ENCODE assay signal across 12 mouse cellular contexts in the genomic region with DNA sequence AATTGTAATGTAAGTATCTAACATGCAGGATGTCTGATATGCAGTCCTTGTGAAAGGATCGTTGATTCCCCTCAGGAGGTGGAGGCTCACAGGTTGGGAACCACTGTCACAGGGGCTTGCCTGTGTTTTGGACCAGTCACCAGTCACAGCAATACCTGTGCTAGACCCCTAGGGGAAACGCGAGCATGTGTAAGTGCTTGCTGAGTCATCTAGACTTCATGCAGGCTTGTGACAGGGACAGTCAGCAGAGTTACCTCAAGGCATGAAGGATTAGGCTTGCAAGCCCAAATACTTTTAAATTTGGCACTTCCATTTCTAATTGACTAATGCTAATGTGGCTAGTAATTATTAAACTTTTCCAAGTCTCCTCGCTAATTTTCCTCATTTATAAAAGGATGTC.
DNase-seq lines count a peak whose midpoint lies in the region; ATAC-seq and TF ChIP-seq lines count a peak whose summit lies in the region.
"Had no signal": no experiment of that assay in that cellular context is flagged by ENCODE, and none has a peak within 500 bp of the region (broad histone marks: within the 10 kb centered on the region; RNA-seq: fewer than 3 reads in every experiment).

No protein-coding gene starts in this region.

- TF ChIP-seq EP300 in lung, postnatal 0 days (IDR thresholded peaks at IDR 0.05), result no peak

- no peak for DNase-seq in lung, postnatal 0 days (ENCODE audit: low spot score)
- no peak for DNase-seq in lung, postnatal 10 days
- peak; percentile 64 for DNase-seq in ES-CJ7 (ENCODE audit: low read depth, low spot score)
- DNase-seq in c-Kit-positive CD71-positive TER-119-positive erythroid progenitor cells, embryonic 14.5 days (ENCODE audit: low spot score), result peak; percentile 37
- no peak for DNase-seq in kidney, postnatal 10 days
- DNase-seq in heart, postnatal 4 days, result no peak
- DNase-seq: adrenal gland, postnatal 10 days; kidney, postnatal 25 days had no signal

- H3K4me2 ChIP-seq in lung, postnatal 0 days (replicated peaks; ENCODE audit: low read depth, low read length), result no peak overlapping the region
- H3K4me2 ChIP-seq: heart, embryonic 13.5 days; hindbrain, embryonic 15.5 days; limb, embryonic 15.5 days had no signal

- no peak for ATAC-seq in lung, postnatal 0 days
- ATAC-seq in megakaryocyte progenitor cell, adult 5-6 weeks (replicated peaks; ENCODE audit: poor library complexity), result peak; percentile 77

- H3K36me3 ChIP-seq in lung, postnatal 0 days (ENCODE audit: insufficient read depth, low read length), result no peaks in the 10 kb centered on the region
- H3K36me3 ChIP-seq: heart, embryonic 13.5 days; hindbrain, embryonic 15.5 days; limb, embryonic 15.5 days had no signal

- no peak overlapping the region for H3K9ac ChIP-seq in lung, postnatal 0 days (replicated peaks; ENCODE audit: low read depth)
- H3K9ac ChIP-seq: heart, embryonic 13.5 days; hindbrain, embryonic 15.5 days; limb, embryonic 15.5 days had no signal

- 67% methylated on average over 4 of the region's 4 CpGs for WGBS in lung, postnatal 0 days

- TF ChIP-seq CTCF in lung, postnatal 0 days (IDR thresholded peaks at IDR 0.05), result 0 out of 2 replicates have a peak, but pooled peaks have one; percentile 13

- H3K27ac ChIP-seq in lung, postnatal 0 days (ENCODE audit: low read length), result no peak overlapping the region
- H3K27ac ChIP-seq: heart, embryonic 13.5 days; hindbrain, embryonic 15.5 days; limb, embryonic 15.5 days had no signal

- no peaks in the 10 kb centered on the region for H3K9me3 ChIP-seq in lung, postnatal 0 days (ENCODE audit: low read length)
- H3K9me3 ChIP-seq: heart, embryonic 13.5 days; hindbrain, embryonic 15.5 days; limb, embryonic 15.5 days had no signal

- no peaks in the 10 kb centered on the region for H3K27me3 ChIP-seq in lung, postnatal 0 days (replicated peaks; ENCODE audit: insufficient read depth, low read length)
- H3K27me3 ChIP-seq: heart, embryonic 13.5 days; hindbrain, embryonic 15.5 days; limb, embryonic 15.5 days had no signal

- no peak overlapping the region for H3K4me3 ChIP-seq in lung, postnatal 0 days (ENCODE audit: low read depth, low read length)
- H3K4me3 ChIP-seq: heart, embryonic 13.5 days; hindbrain, embryonic 15.5 days; limb, embryonic 15.5 days had no signal

- H3K4me1 ChIP-seq in lung, postnatal 0 days (ENCODE audit: insufficient read depth, low read depth, low read length), result no peaks in the 10 kb centered on the region
- H3K4me1 ChIP-seq: limb, embryonic 15.5 days had no signal

Comparison
In these comparisons a context has a peak if more than half of its experiments do, and no peak if none do; other contexts are left out.
1. DNase-seq: peak in ES-CJ7 (single experiment) and c-Kit-positive CD71-positive TER-119-positive erythroid progenitor cells, embryonic 14.5 days (single experiment); none in lung, postnatal 0 days (single experiment), lung, postnatal 10 days (single experiment), kidney, postnatal 10 days (single experiment) and heart, postnatal 4 days (single experiment).